Mouse (Mus musculus): ENCODE measurements around the gene Zfp143. TPM values are rescaled to one million over a fixed set of nuclear protein-coding genes. Genes with fewer than 3 reads are reported as not detected.
"Not testable (repeated sequence)": the region's sequence is repeated elsewhere in the genome, so short reads cannot be mapped to it uniquely, and the experiment has no call there.

Zfp143 gene
- polyA plus RNA-seq, 1 experiment, result 0.13 TPM

DNA sequence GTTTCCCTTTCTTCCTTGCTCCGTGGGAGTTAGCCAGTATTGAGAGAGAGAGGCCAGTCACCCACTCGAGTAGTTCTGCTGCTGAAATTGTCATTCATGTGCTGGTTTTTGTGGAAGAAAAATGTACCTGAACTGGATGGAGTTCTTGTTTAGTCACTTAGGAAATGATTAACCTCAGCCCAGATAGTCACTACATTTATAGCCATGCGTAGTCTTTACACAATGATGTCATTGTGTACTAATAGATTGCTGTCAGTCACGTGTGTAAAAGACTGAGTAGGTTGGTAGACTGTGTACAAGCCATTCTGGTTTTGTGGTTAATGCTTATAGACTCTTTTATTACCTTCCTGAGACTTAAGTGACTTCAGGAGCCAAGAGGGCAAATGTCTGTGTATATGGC, 26.9 kb downstream of the Zfp143 start:
- peaks cover 100% of the 10 kb centered on the region for H3K36me3 ChIP-seq (ENCODE audit: control insufficient read depth)
- no peaks in the 10 kb centered on the region for H3K4me1 ChIP-seq (ENCODE audit: control insufficient read depth)
- H3K27me3 ChIP-seq (ENCODE audit: control insufficient read depth), result no peaks in the 10 kb centered on the region
- H3K9me3 ChIP-seq (ENCODE audit: control insufficient read depth, low read length), result no peaks in the 10 kb centered on the region
- no peak overlapping the region for H3K4me3 ChIP-seq (replicated peaks)
- TF ChIP-seq TAL1 (IDR thresholded peaks at IDR 0.05; ENCODE audit: low read length), result no peak
- TF ChIP-seq GATA1 (IDR thresholded peaks at IDR 0.05; ENCODE audit: low read length), result no peak

- Histone ChIP-seq H3K4me3 (replicated peaks) (no peak overlapping the region), H3K36me3 (ENCODE audit: control insufficient read depth) (peaks cover 100% of the 10 kb centered on the region), H3K4me1 (ENCODE audit: control insufficient read depth) (peaks cover 6% of the 10 kb centered on the region), H3K27me3 (ENCODE audit: control insufficient read depth) (no peaks in the 10 kb centered on the region), H3K9me3 (ENCODE audit: control insufficient read depth, low read length) (no peaks in the 10 kb centered on the region)
- no peak for TF ChIP-seq TAL1 (IDR thresholded peaks at IDR 0.05; ENCODE audit: low read length)
- TF ChIP-seq GATA1 (IDR thresholded peaks at IDR 0.05; ENCODE audit: low read length), result no peak
Observed at GRCm38 (mm10) chr7:110091670-110092069, 30.7 kb downstream of the Zfp143 start.

DNA sequence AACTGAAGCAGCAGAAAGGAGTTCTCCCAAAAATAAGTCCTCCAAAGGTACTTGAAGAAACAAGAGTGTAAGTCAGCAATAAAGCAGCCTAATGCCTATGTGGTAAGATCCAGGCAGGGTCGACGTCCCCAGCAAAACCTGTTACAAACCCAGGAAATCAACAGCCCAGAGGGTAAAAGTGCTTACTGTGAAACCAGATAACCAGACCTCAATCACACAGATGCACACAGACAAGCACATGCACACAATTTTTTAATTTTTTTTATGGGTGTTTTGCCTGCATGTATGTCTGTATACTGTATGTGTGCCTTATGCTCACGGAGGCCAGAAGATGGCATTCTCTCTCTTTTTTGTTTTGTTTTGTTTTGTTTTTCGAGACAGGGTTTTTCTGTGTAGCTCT, 35.3 kb downstream of the Zfp143 start:
- TF ChIP-seq TAL1 (IDR thresholded peaks at IDR 0.05; ENCODE audit: low read length), result no peak
- no peak for TF ChIP-seq GATA1 (IDR thresholded peaks at IDR 0.05; ENCODE audit: low read length)
- Histone ChIP-seq H3K36me3 (ENCODE audit: control insufficient read depth) (peaks cover 66% of the 10 kb centered on the region), H3K4me1 (ENCODE audit: control insufficient read depth) (peaks cover 6% of the 10 kb centered on the region), H3K4me3 (replicated peaks) (no peak overlapping the region), H3K9me3 (ENCODE audit: control insufficient read depth, low read length) (peaks cover 3% of the 10 kb centered on the region), H3K27me3 (ENCODE audit: control insufficient read depth) (no peaks in the 10 kb centered on the region)

GRCm38 (mm10) chr7:110097106-110097793, 36.2 kb downstream of the Zfp143 start:
- Histone ChIP-seq H3K36me3 (ENCODE audit: control insufficient read depth) (peaks cover 56% of the 10 kb centered on the region), H3K4me3 (replicated peaks) (no peak overlapping the region), H3K9me3 (ENCODE audit: control insufficient read depth, low read length) (peaks cover 3% of the 10 kb centered on the region), H3K27me3 (ENCODE audit: control insufficient read depth) (no peaks in the 10 kb centered on the region), H3K4me1 (ENCODE audit: control insufficient read depth) (peaks cover 6% of the 10 kb centered on the region)
- TF ChIP-seq TAL1 (IDR thresholded peaks at IDR 0.05; ENCODE audit: low read length) (no peak), GATA1 (IDR thresholded peaks at IDR 0.05; ENCODE audit: low read length) (no peak)

- Histone ChIP-seq H3K4me1 (ENCODE audit: control insufficient read depth) (peaks cover 6% of the 10 kb centered on the region), H3K9me3 (ENCODE audit: control insufficient read depth, low read length) (peaks cover 3% of the 10 kb centered on the region), H3K36me3 (ENCODE audit: control insufficient read depth) (peaks cover 20% of the 10 kb centered on the region), H3K27me3 (ENCODE audit: control insufficient read depth) (no peaks in the 10 kb centered on the region), H3K4me3 (replicated peaks) (no peak overlapping the region)
- no peak for TF ChIP-seq GATA1 (IDR thresholded peaks at IDR 0.05; ENCODE audit: low read length)
- TF ChIP-seq TAL1 (IDR thresholded peaks at IDR 0.05; ENCODE audit: low read length), result no peak
Observed at GRCm38 (mm10) chr7:110100854-110101253, 39.8 kb downstream of the Zfp143 start.

GRCm38 (mm10) chr7:110101266-110101665, 40.2 kb downstream of the Zfp143 start:
- H3K4me3 ChIP-seq (replicated peaks), result no peak overlapping the region
- H3K36me3 ChIP-seq (ENCODE audit: control insufficient read depth), result peaks cover 16% of the 10 kb centered on the region
- peaks cover 3% of the 10 kb centered on the region for H3K9me3 ChIP-seq (ENCODE audit: control insufficient read depth, low read length)
- H3K27me3 ChIP-seq (ENCODE audit: control insufficient read depth), result no peaks in the 10 kb centered on the region
- peaks cover 4% of the 10 kb centered on the region for H3K4me1 ChIP-seq (ENCODE audit: control insufficient read depth)
- no peak for TF ChIP-seq TAL1 (IDR thresholded peaks at IDR 0.05; ENCODE audit: low read length)
- TF ChIP-seq GATA1 (IDR thresholded peaks at IDR 0.05; ENCODE audit: low read length), result no peak

- Histone ChIP-seq H3K4me1 (ENCODE audit: control insufficient read depth) (peaks cover 20% of the 10 kb centered on the region), H3K9me3 (ENCODE audit: control insufficient read depth, low read length) (no peaks in the 10 kb centered on the region), H3K36me3 (ENCODE audit: control insufficient read depth) (no peaks in the 10 kb centered on the region), H3K4me3 (replicated peaks) (no peak overlapping the region), H3K27me3 (ENCODE audit: control insufficient read depth) (no peaks in the 10 kb centered on the region)
- no peak for TF ChIP-seq TAL1 (IDR thresholded peaks at IDR 0.05; ENCODE audit: low read length)
- TF ChIP-seq GATA1 (IDR thresholded peaks at IDR 0.05; ENCODE audit: low read length), result no peak
Observed at GRCm38 (mm10) chr7:110105041-110105440, 44.0 kb downstream of the Zfp143 start.

GRCm38 (mm10) chr7:110106633-110107032, 45.6 kb downstream of the Zfp143 start:
- H3K4me3 ChIP-seq (replicated peaks), result no peak overlapping the region
- no peak for TF ChIP-seq GATA1 (IDR thresholded peaks at IDR 0.05; ENCODE audit: low read length)
- no peak for TF ChIP-seq TAL1 (IDR thresholded peaks at IDR 0.05; ENCODE audit: low read length)

GRCm38 (mm10) chr7:110108524-110108923, 47.5 kb downstream of the Zfp143 start:
- not testable (repeated sequence) for H3K9me3 ChIP-seq (ENCODE audit: control insufficient read depth, low read length); H3K4me3 ChIP-seq (replicated peaks); H3K36me3 ChIP-seq (ENCODE audit: control insufficient read depth); H3K27me3 ChIP-seq (ENCODE audit: control insufficient read depth)
- H3K4me1 ChIP-seq (ENCODE audit: control insufficient read depth), result peaks cover 24% of the 10 kb centered on the region

More at GRCm38 (mm10) chr7:110106633-110107032, 45.6 kb downstream of the Zfp143 start:
- Histone ChIP-seq H3K9me3 (ENCODE audit: control insufficient read depth, low read length) (no peaks in the 10 kb centered on the region), H3K27me3 (ENCODE audit: control insufficient read depth) (no peaks in the 10 kb centered on the region), H3K4me1 (ENCODE audit: control insufficient read depth) (peaks cover 24% of the 10 kb centered on the region), H3K36me3 (ENCODE audit: control insufficient read depth) (no peaks in the 10 kb centered on the region)
